Mouse (Mus musculus) embryonic facial prominence, embryonic 11.5 days (tissue): ENCODE results near the gene Arfgap3. TPM values are rescaled to one million over a fixed set of nuclear protein-coding genes. Genes with fewer than 3 reads are reported as not detected.
"Not testable (repeated sequence)": the region's sequence is repeated elsewhere in the genome, so short reads cannot be mapped to it uniquely, and the experiment has no call there.

Experiments used
- ATAC-seq: fragments of 200-750 bp; cut with Nextera tagmentation; replicated peaks from 2 replicates; pipeline ENCODE4 v1.8.0; 2017; ENCODE audit warnings: low read depth; ENCODE audit not compliant: insufficient number of reproducible peaks, low FRiP score, low TSS enrichment
- DNase-seq: peaks from one replicate; pipeline ENCODE4 v3.0.0-alpha.2; 2015; ENCODE audit warnings: low spot score
- H3K27ac ChIP-seq: fragments of 300-500 bp; sonication (generic); replicated peaks from 2 replicates; pipeline ENCODE4 v1.5.1; 2014; ENCODE audit warnings: mild to moderate bottlenecking, low read depth, low read length, control low read depth
- H3K27me3 ChIP-seq: fragments of 300-500 bp; sonication (generic); 2 replicates; pipeline ENCODE4 v1.6.1; 2014; ENCODE audit warnings: mild to moderate bottlenecking, low read length, moderate library complexity, mixed read lengths; ENCODE audit not compliant: control insufficient read depth, insufficient read depth
- H3K36me3 ChIP-seq: fragments of 300-500 bp; sonication (generic); replicated peaks from 2 replicates; pipeline ENCODE4 v1.6.1; 2014; ENCODE audit warnings: low read depth, mild to moderate bottlenecking, low read length, moderate library complexity, mixed read lengths; ENCODE audit not compliant: control insufficient read depth, insufficient read depth
- H3K4me1 ChIP-seq: fragments of 300-500 bp; sonication (generic); 2 replicates; pipeline ENCODE4 v1.6.1; 2014; ENCODE audit warnings: low read length, mixed read lengths; ENCODE audit not compliant: control insufficient read depth, insufficient read depth
- H3K4me2 ChIP-seq: fragments of 300-500 bp; sonication (generic); 2 replicates; pipeline ENCODE4 v1.6.1; 2014; ENCODE audit warnings: low read depth, mild to moderate bottlenecking, control low read depth, low read length, moderate library complexity
- H3K4me3 ChIP-seq: fragments of 300-500 bp; sonication (generic); 2 replicates; pipeline ENCODE4 v1.5.1; 2014; ENCODE audit warnings: low read depth, low read length, control low read depth
- H3K9ac ChIP-seq: fragments of 300-500 bp; sonication (generic); replicated peaks from 2 replicates; pipeline ENCODE4 v1.6.1; 2014; ENCODE audit warnings: mild to moderate bottlenecking, control low read depth, low read length
- H3K9me3 ChIP-seq: fragments of 300-500 bp; sonication (generic); replicated peaks from 2 replicates; pipeline ENCODE4 v1.6.1; 2016; ENCODE audit warnings: mild to moderate bottlenecking, low read length, inconsistent platforms, mixed read lengths; ENCODE audit not compliant: control insufficient read depth
- WGBS: fragments of 180-500 bp; shearing (Covaris S2); extraction: QIAGEN DNeasy Blood & Tissue Kit; methylation state at CpG from one replicate; pipeline ENCODE4 v1.1.7; 2014; 5-methylcytosine and 5-hydroxymethylcytosine counted together
- polyA plus RNA-seq: library from polyadenylated mRNA; unstranded; fragments of >200 nt; fragmentation: Nextera tagmentation; extraction: Ambion mirVana; gene quantifications from 2 replicates; pipeline ENCODE4 v1.2.1, GENCODE M21; 2014

Gene Arfgap3
- polyA plus RNA-seq, 1 experiment from 2014 or later: 37.0 TPM

- not testable (repeated sequence) for H3K36me3 ChIP-seq, H3K4me3 ChIP-seq, H3K4me1 ChIP-seq, H3K27me3 ChIP-seq, ATAC-seq, H3K9me3 ChIP-seq, H3K27ac ChIP-seq, DNase-seq, H3K4me2 ChIP-seq, H3K9ac ChIP-seq
- WGBS: 100% methylated on average over 1 of the region's 1 CpGs
Observed at GRCm38 (mm10) chr15:83308708-83309107, 41.3 kb downstream of the Arfgap3 start.

GRCm38 (mm10) chr15:83306181-83306580 lies 43.9 kb downstream of the Arfgap3 start:
- Histone ChIP-seq H3K27ac (no peak overlapping the region), H3K27me3 (no peaks in the 10 kb centered on the region), H3K36me3 (peaks cover 2% of the 10 kb centered on the region), H3K9me3 (no peaks in the 10 kb centered on the region), H3K4me1 (no peaks in the 10 kb centered on the region), H3K9ac (no peak overlapping the region), H3K4me2 (no peak overlapping the region), H3K4me3 (no peak overlapping the region)
- no peak for ATAC-seq
- no peak for DNase-seq
- 91% methylated on average over 12 of the region's 12 CpGs for WGBS

- Histone ChIP-seq H3K36me3 (peaks cover 2% of the 10 kb centered on the region), H3K9ac (no peak overlapping the region), H3K27me3 (no peaks in the 10 kb centered on the region), H3K9me3 (no peaks in the 10 kb centered on the region), H3K27ac (0 out of 2 replicates have a peak overlapping the region, but pooled peaks have one; percentile 13), H3K4me1 (no peaks in the 10 kb centered on the region), H3K4me2 (no peak overlapping the region), H3K4me3 (no peak overlapping the region)
- DNase-seq: no peak
- WGBS: 61% methylated on average over 12 of the region's 12 CpGs
- 0 out of 2 replicates have a peak, but pooled peaks have one; percentile 56 for ATAC-seq
Observed at GRCm38 (mm10) chr15:83305192-83305921, 44.7 kb downstream of the Arfgap3 start.

GRCm38 (mm10) chr15:83304804-83305191 lies 45.2 kb downstream of the Arfgap3 start:
- Histone ChIP-seq H3K4me3 (no peak overlapping the region), H3K4me2 (no peak overlapping the region), H3K9ac (no peak overlapping the region), H3K4me1 (no peaks in the 10 kb centered on the region), H3K27ac (no peak overlapping the region), H3K9me3 (no peaks in the 10 kb centered on the region), H3K27me3 (no peaks in the 10 kb centered on the region), H3K36me3 (peaks cover 2% of the 10 kb centered on the region)
- DNase-seq: no peak
- ATAC-seq: no peak
- 88% methylated on average over 9 of the region's 9 CpGs for WGBS

GRCm38 (mm10) chr15:83303656-83304484 lies 46.2 kb downstream of the Arfgap3 start:
- Histone ChIP-seq H3K9ac (no peak overlapping the region), H3K9me3 (no peaks in the 10 kb centered on the region), H3K27me3 (no peaks in the 10 kb centered on the region), H3K4me2 (no peak overlapping the region), H3K4me3 (no peak overlapping the region), H3K4me1 (no peaks in the 10 kb centered on the region), H3K36me3 (peaks cover 2% of the 10 kb centered on the region), H3K27ac (no peak overlapping the region)
- ATAC-seq (no peak), DNase-seq (no peak)
- 89% methylated on average over 13 of the region's 13 CpGs for WGBS

GRCm38 (mm10) chr15:83299916-83300582 lies 50.0 kb downstream of the Arfgap3 start:
- Histone ChIP-seq H3K9me3 (no peaks in the 10 kb centered on the region), H3K27ac (no peak overlapping the region), H3K27me3 (no peaks in the 10 kb centered on the region), H3K4me2 (no peak overlapping the region), H3K4me1 (no peaks in the 10 kb centered on the region), H3K4me3 (no peak overlapping the region), H3K9ac (no peak overlapping the region), H3K36me3 (no peaks in the 10 kb centered on the region)
- ATAC-seq (no peak), DNase-seq (no peak)
- 53% methylated on average over 10 of the region's 10 CpGs for WGBS

- Histone ChIP-seq H3K9me3 (no peaks in the 10 kb centered on the region), H3K4me1 (no peaks in the 10 kb centered on the region), H3K4me3 (no peak overlapping the region), H3K27ac (no peak overlapping the region), H3K4me2 (no peak overlapping the region), H3K27me3 (no peaks in the 10 kb centered on the region), H3K9ac (no peak overlapping the region), H3K36me3 (no peaks in the 10 kb centered on the region)
- ATAC-seq: no peak
- 92% methylated on average over 7 of the region's 7 CpGs for WGBS
- no peak for DNase-seq
Observed at GRCm38 (mm10) chr15:83299450-83299849, 50.6 kb downstream of the Arfgap3 start.
